Mouse (Mus musculus) small intestine, adult 2 months (tissue): ENCODE results near the gene Oit1.

ENCODE experiments used
- CTCF ChIP-seq: fragments of 200-500 bp; IDR thresholded peaks from 2 replicates; pipeline ENCODE4 v1.5.1; 2012; ENCODE audit warnings: low read depth, mild to moderate bottlenecking, control low read depth, inconsistent platforms, low read length, moderate library complexity, mixed read lengths; ENCODE audit not compliant: insufficient replicate concordance, insufficient read length; ENCODE audit errors: extremely low read depth
- POLR2A ChIP-seq: fragments of 200-500 bp; IDR thresholded peaks from 2 replicates; pipeline ENCODE4 v1.6.1; 2012; ENCODE audit warnings: low read depth, mild to moderate bottlenecking, control low read depth, inconsistent platforms, low read length, moderate library complexity

GRCm38 (mm10) chr14:8368900-8369299 lies 9.7 kb downstream of the Oit1 start:
- TF ChIP-seq CTCF, result no peak
- TF ChIP-seq POLR2A, result no peak
